Mouse (Mus musculus) frontal cortex, adult (tissue): ENCODE measurements around the gene Med19.
"Not testable (repeated sequence)": the region's sequence is repeated elsewhere in the genome, so short reads cannot be mapped to it uniquely, and the experiment has no call there.

Experiments
- ATAC-seq: cut with Nextera tagmentation; 2 replicates; pipeline ENCODE4 v1.9.2; 2017; ENCODE audit warnings: mild to moderate bottlenecking, moderate library complexity, mixed read lengths; ENCODE audit not compliant: low TSS enrichment

Med19 gene

GRCm38 (mm10) chr2:84666081-84666480 is 12.1 kb upstream of the Med19 start:
- no peak for ATAC-seq

GRCm38 (mm10) chr2:84669828-84670568 is 8.2 kb upstream of the Med19 start:
- ATAC-seq, result peak; percentile 58

- peak; percentile 91 for ATAC-seq
Measured at GRCm38 (mm10) chr2:84670569-84670933, 7.7 kb upstream of the Med19 start, which contains the start of gene Selenoh. Selenoh (minus strand) TSS chr2:84670770.

- ATAC-seq, result not testable (repeated sequence)
Measured at GRCm38 (mm10) chr2:84671535-84671934, 6.7 kb upstream of the Med19 start.

- ATAC-seq, result peak; percentile 54
Measured at GRCm38 (mm10) chr2:84677270-84677967, 783 bp upstream of the Med19 start.

- ATAC-seq, result no peak
Measured at GRCm38 (mm10) chr2:84679016-84679415, 814 bp downstream of the Med19 start, which contains the start of gene Tmx2. Tmx2 (minus strand) TSS chr2:84679140.

- ATAC-seq, result no peak
Measured at GRCm38 (mm10) chr2:84682605-84683183, 4.5 kb downstream of the Med19 start.

GRCm38 (mm10) chr2:84688080-84688844 is 10.1 kb downstream of the Med19 start:
- no peak for ATAC-seq

GRCm38 (mm10) chr2:84690050-84690449 is 11.8 kb downstream of the Med19 start:
- peak; percentile 28; the same call in 1 of the 2 replicates for ATAC-seq

GRCm38 (mm10) chr2:84695007-84695695 is 16.9 kb downstream of the Med19 start:
- ATAC-seq, result no peak

- ATAC-seq, result no peak
Measured at GRCm38 (mm10) chr2:84703497-84703896, 25.3 kb downstream of the Med19 start.

GRCm38 (mm10) chr2:84704329-84704728 is 26.1 kb downstream of the Med19 start:
- no peak for ATAC-seq

- no peak for ATAC-seq
Measured at GRCm38 (mm10) chr2:84705295-84705694, 27.1 kb downstream of the Med19 start.

GRCm38 (mm10) chr2:84707523-84707922 is 29.3 kb downstream of the Med19 start:
- ATAC-seq, result no peak

GRCm38 (mm10) chr2:84711898-84712297 is 33.7 kb downstream of the Med19 start:
- no peak for ATAC-seq

GRCm38 (mm10) chr2:84714422-84714810 is 36.2 kb downstream of the Med19 start:
- peak; percentile 13 for ATAC-seq

GRCm38 (mm10) chr2:84714811-84715561 is 36.8 kb downstream of the Med19 start, which contains the start of gene Zdhhc5:
Zdhhc5 (minus strand) TSS chr2:84715180.
- ATAC-seq, result peak; percentile 83

- ATAC-seq, result peak; percentile 89
Measured at GRCm38 (mm10) chr2:84715562-84716361, 37.6 kb downstream of the Med19 start.
